Mouse (Mus musculus) MEL (cell line): ENCODE results near the gene Rsad2.

ENCODE experiments used
- CTCF ChIP-seq, 3 experiments: IDR thresholded peaks in 2 of 3; conservative IDR thresholded peaks in 1 of 3; 2 replicates each; pipeline ENCODE4 v1.5.1; 2011 to 2012; ENCODE audit warnings: low read length in 3 of 3, low read depth in 2 of 3, mild to moderate bottlenecking in 2 of 3, improper control_type of control experiment in 1 of 3, inconsistent platforms in 1 of 3, mixed read lengths in 1 of 3, moderate library complexity in 1 of 3; ENCODE audit not compliant: control insufficient read depth in 1 of 3, insufficient read depth in 1 of 3, poor library complexity in 1 of 3, severe bottlenecking in 1 of 3
- EP300 ChIP-seq, 2 experiments: IDR thresholded peaks; 2 replicates each; pipeline ENCODE4 v1.6.1; 2011; ENCODE audit warnings: improper control_type of control experiment in 2 of 2, low read length in 2 of 2, low read depth in 1 of 2, mild to moderate bottlenecking in 1 of 2
- MAFK ChIP-seq: IDR thresholded peaks from 2 replicates; pipeline ENCODE4 v1.6.1; 2011; ENCODE audit warnings: low read depth, mild to moderate bottlenecking, low read length, improper control_type of control experiment, borderline replicate concordance
- MAZ ChIP-seq: IDR thresholded peaks from 2 replicates; pipeline ENCODE4 v1.6.1; 2012; ENCODE audit warnings: low read depth, mild to moderate bottlenecking, inconsistent platforms, low read length, improper control_type of control experiment
- MEF2A ChIP-seq: IDR thresholded peaks from 2 replicates; pipeline ENCODE4 v1.6.1; 2014; ENCODE audit warnings: low read depth, mild to moderate bottlenecking, inconsistent platforms, low read length, improper control_type of control experiment; ENCODE audit not compliant: poor library complexity, insufficient replicate concordance, severe bottlenecking; ENCODE audit errors: extremely low read depth
- MXI1 ChIP-seq: IDR thresholded peaks from 2 replicates; pipeline ENCODE4 v1.6.1; 2011; ENCODE audit warnings: mild to moderate bottlenecking, low read depth, low read length, improper control_type of control experiment
- POLR2A ChIP-seq, 2 experiments: IDR thresholded peaks; 2 replicates each; pipeline ENCODE4 v1.6.1; 2011 to 2012; ENCODE audit warnings: low read length in 2 of 2, mild to moderate bottlenecking in 2 of 2, control low read depth in 1 of 2, improper control_type of control experiment in 1 of 2, low read depth in 1 of 2, moderate library complexity in 1 of 2; ENCODE audit not compliant: control insufficient read depth in 1 of 2, insufficient read depth in 1 of 2, poor library complexity in 1 of 2
- POLR2AphosphoS2 ChIP-seq: IDR thresholded peaks from 2 replicates; pipeline ENCODE4 v1.6.1; 2011; ENCODE audit warnings: low read length, improper control_type of control experiment
- POLR2AphosphoS5 ChIP-seq: IDR thresholded peaks from 2 replicates; pipeline ENCODE4 v1.6.1; 2012; ENCODE audit warnings: low read depth, borderline replicate concordance, mild to moderate bottlenecking, inconsistent platforms, low read length, moderate library complexity, mixed read lengths
- SIN3A ChIP-seq: IDR thresholded peaks from 2 replicates; pipeline ENCODE4 v1.6.1; 2012; ENCODE audit warnings: low read length, improper control_type of control experiment, inconsistent platforms
- TAL1 ChIP-seq: IDR thresholded peaks from 2 replicates; pipeline ENCODE4 v1.6.1; 2012; ENCODE audit warnings: mild to moderate bottlenecking, inconsistent platforms, low read length, moderate library complexity, mixed read lengths
- TCF12 ChIP-seq: IDR thresholded peaks from 2 replicates; pipeline ENCODE4 v1.6.1; 2014; ENCODE audit warnings: low read depth, mild to moderate bottlenecking, inconsistent platforms, low read length, improper control_type of control experiment, moderate library complexity

DNA sequence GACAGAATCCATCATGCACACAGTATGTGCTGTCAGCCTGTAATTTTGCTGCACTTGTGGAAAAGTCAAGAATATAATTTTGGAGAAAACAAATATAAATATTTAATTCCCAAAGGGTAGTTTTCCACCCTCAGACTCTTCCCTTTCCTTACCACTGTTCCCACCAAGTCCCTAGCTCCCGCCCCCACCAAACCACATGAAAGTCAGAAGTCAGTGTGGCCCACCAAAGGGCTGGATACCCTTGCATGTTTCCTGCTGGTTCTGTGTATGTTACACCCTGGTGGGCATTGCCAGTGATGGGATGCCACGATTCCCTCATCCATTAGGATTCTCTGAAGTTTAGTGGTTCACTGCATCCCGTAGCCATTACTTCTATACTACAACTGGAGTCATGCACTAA lies 44.8 kb upstream of the Rsad2 start:
- TF ChIP-seq CTCF (IDR thresholded peaks at IDR 0.05 in 2 of 3, conservative IDR thresholded peaks at IDR 0.05 in 1 of 3; ENCODE audit: control insufficient read depth in 1 of 3, insufficient read depth in 1 of 3, low read depth in 2 of 3, low read length in 3 of 3, poor library complexity in 1 of 3, severe bottlenecking in 1 of 3): no peak
- no peak for TF ChIP-seq TCF12
- TF ChIP-seq MEF2A: no peak
- no peak for TF ChIP-seq MAFK
- TF ChIP-seq MAZ: no peak
- TF ChIP-seq SIN3A: no peak
- TF ChIP-seq POLR2AphosphoS5: no peak
- TF ChIP-seq TAL1: no peak
- TF ChIP-seq POLR2A (IDR thresholded peaks at IDR 0.05; ENCODE audit: control insufficient read depth in 1 of 2, insufficient read depth in 1 of 2, low read depth in 1 of 2, low read length in 2 of 2, poor library complexity in 1 of 2): no peak
- TF ChIP-seq EP300 (IDR thresholded peaks at IDR 0.05; ENCODE audit: low read depth in 1 of 2, low read length in 2 of 2): no peak
- no peak for TF ChIP-seq MXI1
- no peak for TF ChIP-seq POLR2AphosphoS2
